Mouse (Mus musculus) gastrocnemius, postnatal 36 days (tissue): Measurements from ENCODE around the gene Zp3. TPM values are rescaled to one million over a fixed set of nuclear protein-coding genes. Genes with fewer than 3 reads are reported as not detected.

Source experiments
- DNase-seq, 2 experiments: peaks; one replicate each; pipeline ENCODE4 v3.0.0; 2022
- intact Hi-C: fragments of 180-260 bp; cut with DNase I; formaldehyde crosslinking; loops from one replicate; pipeline ENCODE4 v1.15.1; 2025
- total RNA-seq, 2 experiments: library from RNA; stranded (reverse); gene quantifications; 2 replicates each; pipeline ENCODE4 v1.2.3; 2021

The Zp3 gene
- total RNA-seq, 2 experiments from 2014 or later, result not detected

DNA sequence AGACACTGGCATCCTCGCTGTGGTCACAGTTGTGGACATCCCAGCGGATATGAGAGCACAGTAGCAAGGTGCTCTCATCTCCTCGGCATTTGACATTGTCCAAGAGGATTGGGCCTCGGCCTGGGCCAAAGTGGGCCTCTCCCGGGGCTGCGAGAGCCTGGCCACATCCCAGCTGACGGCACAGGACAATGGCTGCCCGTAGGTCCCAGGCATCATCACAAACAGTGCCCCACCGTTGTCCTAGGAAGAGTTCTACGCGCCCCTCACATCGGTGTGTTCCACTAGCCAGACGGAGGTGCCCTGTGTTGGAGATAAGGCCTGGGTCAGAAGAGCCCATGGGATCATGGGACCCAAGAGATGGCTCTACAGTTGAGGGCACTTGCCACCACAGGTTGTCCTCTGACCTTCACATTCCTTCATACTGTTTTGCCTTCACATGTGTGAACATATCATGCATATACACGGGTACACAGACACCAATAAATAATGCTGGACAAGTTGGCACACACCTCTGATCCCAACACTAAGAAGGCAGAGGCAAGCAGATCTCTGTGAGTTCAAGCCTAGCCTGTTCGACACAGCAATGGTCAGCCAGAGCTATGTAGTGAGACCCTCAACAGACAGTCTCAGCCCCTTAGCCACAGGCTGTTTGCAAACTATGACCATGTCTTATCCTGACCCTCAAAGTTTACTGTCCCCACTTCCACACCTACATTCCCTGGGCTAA is 18.8 kb upstream of the Zp3 start:
- no peak for DNase-seq
- intact Hi-C loops, result no loop called here

DNA sequence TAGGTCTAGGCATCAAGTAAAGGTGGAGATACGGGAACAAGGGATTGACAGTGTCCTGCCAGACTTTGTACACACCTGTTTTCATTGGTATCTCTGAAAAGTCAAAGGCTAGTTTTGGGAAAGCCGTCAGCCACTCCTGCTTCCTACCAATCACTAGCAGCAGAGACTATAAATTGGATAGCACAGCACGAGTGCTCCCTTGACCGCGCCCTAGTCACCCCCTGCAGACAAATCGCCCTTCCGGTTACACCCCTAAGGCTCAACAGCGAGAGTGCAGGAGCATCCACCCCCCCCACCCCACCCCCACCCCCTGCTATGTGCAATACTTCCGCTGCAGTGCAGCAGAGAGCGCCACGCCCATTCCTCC is 17.8 kb upstream of the Zp3 start:
- intact Hi-C loops, result loop anchor here (2.0 kb wide), 1 partner anchor 61 kb away; no protein-coding TSS in a partner anchor
- DNase-seq, result no peak

DNA sequence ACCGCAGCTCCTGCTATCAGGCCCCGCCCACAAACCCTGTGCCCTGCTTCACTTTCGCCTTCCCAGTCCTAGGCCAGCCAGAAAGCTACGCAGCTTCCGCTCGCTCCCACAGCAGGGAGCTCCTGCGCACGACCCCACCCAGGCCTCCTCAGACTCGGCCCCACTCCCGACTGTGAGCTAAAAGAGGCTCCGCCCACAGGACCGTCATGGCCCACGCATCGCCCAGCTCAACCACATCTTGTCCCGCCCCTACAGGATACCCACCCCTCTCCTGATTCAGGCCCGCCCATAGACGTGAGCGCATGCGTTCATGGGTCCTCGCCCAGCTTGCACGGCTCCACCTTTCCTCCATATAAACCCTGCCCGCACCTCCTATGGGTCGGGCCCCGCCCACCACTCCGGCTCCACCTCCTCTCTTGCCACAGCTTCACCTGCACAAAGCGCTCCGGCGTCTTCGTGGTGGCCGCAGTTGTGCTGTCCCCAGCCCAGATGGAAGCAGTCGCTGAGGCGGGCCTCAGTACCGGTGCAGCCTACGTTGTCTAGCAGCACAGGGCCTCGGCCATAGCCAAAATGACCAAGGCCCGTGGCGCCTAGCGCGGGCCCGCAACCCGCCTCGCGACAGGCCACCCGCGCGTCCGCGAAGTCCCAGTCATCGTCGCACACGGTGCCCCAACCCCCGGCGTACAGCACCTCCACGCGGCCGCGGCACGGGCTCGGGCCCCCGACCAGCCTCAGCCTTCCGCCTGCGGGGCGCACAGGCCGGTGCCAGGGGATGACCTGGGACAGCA is 17.2 kb upstream of the Zp3 start:
- intact Hi-C loops, result loop anchor here (2.0 kb wide), 1 partner anchor 62 kb away; no protein-coding TSS in a partner anchor
- peak; percentile 94 to 98 for DNase-seq

DNA sequence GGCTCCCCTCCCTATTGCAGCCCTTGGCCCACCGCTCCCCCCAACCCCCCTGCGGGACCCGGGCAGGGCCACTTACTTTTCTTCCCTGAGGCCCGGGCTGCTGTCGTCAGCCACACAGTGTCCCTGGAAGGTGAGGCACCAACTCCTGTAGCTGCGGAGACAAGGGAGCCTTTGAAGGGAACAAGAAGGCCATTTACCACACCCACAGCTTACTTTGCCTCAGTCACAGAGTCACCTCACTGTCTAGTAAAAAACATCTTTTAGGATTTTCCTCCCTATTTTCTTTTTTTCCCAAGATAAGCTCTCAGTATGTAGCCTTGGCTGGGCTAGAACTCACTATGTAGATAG is 16.6 kb upstream of the Zp3 start:
- intact Hi-C loops, result loop anchor here (2.0 kb wide), 1 partner anchor 62 kb away; no protein-coding TSS in a partner anchor
- DNase-seq, result no peak

DNA sequence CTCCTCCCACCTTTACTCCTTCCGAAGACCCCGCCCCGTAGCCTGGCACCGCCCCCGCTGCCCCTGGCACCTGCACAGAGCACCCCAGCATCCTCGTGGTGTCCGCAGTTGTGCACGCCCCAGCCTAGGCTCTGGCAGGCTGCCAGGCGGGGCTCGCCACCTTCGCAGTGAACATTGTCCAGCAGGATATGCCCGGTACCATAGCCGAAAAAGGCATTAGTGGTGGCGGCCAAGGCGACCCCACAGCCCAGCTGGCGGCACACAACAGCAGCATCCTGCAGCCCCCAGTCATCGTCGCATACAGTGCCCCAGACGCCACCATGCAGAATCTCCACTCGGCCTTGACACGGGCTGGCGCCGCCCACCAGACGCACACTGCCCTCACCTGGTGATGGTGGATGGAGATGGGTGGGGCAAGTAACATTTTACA is 14.4 kb upstream of the Zp3 start:
- DNase-seq, result no peak
- intact Hi-C loops, result no loop called here

DNA sequence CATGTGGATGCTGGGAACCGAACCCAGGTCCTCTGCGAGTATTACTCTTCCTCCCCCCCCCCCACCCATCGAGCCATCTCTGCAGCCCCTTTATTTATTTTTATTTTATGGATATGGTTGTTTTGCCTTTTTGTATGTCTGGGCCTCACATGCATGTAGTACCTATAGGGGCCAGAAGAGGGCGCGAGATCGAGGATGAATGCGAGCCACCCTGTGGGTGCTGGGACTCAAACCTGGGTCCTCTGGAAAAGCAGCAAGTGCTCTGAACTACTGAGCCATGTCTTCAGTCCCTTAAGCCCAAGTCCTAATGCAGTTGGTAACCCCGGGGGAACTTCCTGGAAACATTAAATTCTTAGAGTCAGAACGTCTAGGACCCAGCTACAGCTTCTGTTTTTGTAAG is 13.0 kb upstream of the Zp3 start:
- DNase-seq, result no peak
- intact Hi-C loops, result no loop called here

DNA sequence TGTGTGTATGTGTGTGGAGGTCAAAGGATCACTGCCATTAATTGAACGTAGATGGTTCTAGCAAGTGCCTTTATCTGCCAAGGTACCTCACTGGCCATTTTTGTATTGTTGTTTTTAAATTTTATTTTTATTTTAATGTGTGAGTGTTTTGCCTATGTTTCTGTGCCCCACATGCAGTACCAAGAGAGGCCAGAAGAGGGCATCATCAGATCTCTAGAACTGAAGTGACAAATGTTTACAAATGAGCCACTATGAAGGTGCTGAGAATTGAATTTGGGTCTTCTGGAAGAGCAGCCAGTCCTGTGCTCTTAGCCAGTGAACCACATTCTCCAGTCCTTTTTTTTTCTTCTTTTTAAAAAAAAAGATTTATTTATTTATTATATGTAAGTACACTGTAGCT is 11.1 kb upstream of the Zp3 start:
- intact Hi-C loops, result no loop called here
- peak in 1 of 2 experiments; percentile 25 for DNase-seq

DNA sequence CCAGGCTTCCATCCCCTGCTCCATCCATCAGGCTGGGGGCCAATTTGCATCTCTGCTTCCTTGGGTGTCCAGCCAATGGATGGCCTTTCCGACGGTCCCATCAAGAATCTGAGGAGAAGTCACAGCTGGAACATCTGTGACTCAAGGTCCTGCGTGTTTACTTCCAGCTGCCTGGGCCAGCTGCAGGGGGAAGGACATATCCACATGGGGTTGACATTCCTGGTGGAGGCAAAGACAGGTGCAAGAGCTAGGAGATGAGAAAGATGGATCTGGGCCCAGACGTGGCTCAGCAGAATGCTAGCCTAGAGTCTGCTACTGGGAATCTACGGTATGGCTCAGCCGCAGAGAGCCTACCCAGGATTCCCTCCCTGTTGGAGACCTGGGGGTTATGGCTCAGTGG is 9.7 kb upstream of the Zp3 start:
- intact Hi-C loops, result no loop called here
- no peak for DNase-seq

DNA sequence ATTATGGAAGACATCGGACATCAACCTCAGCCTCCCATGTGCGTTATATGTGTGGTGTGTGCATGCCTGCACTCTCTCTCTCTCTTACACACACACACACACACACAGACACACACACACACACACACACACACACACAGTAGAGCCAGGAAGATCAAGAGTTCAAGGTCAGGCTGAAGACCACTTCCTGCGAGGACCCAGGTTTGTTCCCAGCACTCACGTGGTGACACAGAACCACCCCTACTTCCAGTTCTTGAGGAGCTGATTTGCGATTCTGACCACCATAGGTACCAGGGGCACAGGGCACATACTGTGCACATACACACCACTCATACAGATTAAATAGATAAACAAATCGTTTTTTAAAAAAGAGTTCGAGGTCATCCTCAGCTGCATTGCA is 8.0 kb upstream of the Zp3 start:
- no peak for DNase-seq
- intact Hi-C loops, result no loop called here

DNA sequence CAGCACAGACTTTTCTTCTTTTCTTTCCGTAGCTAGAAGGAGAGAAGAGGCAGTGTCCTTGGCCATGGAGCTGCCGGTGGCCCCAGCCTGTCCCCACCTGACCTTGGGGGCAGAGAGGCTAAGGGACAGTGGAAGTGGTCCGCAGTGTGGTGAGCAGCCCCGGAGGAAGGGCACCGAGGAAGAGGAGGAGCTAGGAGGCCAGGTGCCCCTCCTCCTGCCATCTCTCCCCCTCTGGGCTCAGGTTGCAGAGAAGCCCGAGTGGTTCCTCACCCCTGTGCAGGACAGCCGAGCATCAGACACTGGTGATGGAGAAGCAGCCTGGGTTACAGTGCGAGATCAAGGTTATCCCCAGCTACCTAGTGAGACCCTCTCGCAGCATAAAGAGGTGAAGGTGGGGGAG is 5.5 kb upstream of the Zp3 start, which contains the start of gene Ssc4d:
Gene Ssc4d, minus strand, starts transcription at position 167 of the 400 bp plus-strand sequence.
- intact Hi-C loops, result no loop called here
- no peak for DNase-seq

DNA sequence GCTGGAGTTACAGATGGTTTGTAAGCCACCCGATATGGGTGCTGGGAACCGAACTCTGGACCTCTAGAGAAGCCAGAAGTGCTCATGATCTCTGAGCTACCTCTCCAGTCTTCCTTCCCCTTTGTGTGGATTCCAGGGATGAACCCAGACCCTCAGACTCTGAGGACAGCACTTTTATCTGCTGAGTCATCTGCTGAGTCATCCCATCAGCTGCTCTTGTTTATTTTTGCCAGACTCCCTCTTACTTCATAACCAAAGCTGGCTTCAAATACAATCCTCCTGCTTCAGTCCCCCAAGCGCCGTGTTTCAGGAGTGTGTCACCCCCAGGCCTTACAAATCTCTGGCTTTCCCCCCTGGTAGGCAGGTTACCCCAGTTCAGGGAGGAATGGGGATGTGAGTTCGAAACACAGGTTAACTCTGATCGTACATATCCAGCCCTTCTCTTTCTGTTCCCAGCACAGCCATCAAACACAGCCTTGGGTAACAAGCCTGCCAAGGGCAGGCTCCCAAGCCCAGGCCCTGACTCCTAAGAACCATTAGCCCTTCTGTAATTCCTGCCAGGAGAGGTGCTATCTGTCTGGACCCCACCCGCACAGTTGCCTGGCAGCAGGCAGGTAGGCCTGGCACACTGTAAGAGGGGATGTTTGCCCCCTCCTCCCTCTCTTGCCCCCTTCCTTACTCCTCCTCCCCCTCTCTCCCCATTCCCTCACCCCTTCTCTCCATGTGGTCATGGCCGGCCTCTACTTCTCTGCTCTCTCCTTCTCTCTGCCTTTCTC is 3.8 kb upstream of the Zp3 start:
- no peak for DNase-seq
- intact Hi-C loops, result no loop called here

DNA sequence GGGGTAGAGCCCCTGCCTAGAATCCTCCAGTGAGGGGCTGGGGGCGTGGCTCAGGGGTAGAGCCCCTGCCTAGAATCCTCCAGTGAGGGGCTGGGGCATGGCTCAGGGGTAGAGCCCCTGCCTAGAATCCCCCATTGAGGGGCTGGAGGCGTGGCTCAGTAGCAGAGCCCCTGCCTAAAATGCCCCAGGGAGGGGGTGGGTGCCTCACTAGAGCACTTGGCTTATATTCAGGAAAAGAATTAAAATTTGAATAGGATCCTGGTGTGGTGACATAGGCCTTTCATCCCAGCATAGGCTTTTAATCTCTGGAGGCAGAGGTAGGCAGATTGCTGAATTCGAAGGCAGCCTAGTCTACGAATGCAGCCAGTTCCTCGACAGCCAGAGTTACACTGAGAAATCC is 518 bp upstream of the Zp3 start:
- DNase-seq, result no peak
- intact Hi-C loops, result no loop called here

DNA sequence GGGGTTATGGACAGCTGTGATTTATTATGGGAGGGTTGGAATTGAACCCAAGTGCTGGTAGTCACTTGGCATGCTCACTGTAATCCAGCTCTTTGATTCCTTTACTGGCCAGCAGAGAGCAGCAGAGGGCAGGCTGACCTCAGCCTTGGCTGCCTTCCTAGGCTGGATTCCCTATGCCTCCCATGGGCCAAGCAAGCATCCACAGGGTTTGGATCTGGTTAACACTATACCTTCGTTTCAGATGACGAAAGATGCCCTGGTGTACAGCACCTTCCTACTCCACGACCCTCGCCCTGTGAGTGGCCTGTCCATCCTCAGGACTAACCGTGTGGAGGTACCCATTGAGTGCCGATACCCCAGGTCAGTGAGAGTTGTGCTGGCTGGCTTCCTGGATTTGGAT is 2.5 kb downstream of the Zp3 start:
- DNase-seq, result peak; percentile 53 to 75
- intact Hi-C loops, result loop anchor here (5.0 kb wide), 2 partner anchors 40 to 60 kb away; no protein-coding TSS in a partner anchor

DNA sequence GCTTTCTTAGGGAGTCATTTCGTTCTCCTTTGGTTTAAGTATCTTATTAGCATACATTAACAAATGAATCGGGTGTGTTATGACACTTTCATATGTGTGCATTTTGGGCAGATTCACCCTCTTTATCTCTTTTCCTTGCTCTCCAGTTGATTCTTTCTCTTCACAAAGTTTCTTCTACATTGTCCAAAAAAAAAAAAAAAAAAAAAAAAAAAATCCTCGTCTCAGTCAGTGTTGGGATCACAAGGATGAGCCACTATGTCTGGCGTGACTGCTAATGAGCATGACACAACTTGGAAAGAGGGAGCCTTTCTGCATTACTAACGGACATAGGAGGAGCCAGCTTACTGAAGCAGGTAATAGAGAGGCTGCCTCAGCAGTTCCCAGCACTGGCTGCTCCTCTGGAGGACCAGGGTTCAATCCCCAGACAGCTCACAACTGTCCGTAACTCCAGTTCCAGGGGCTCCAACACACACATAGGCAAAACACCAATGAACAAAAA is 4.7 kb downstream of the Zp3 start:
- DNase-seq, result no peak
- intact Hi-C loops, result loop anchor here (5.0 kb wide), 2 partner anchors 38 to 58 kb away; no protein-coding TSS in a partner anchor

DNA sequence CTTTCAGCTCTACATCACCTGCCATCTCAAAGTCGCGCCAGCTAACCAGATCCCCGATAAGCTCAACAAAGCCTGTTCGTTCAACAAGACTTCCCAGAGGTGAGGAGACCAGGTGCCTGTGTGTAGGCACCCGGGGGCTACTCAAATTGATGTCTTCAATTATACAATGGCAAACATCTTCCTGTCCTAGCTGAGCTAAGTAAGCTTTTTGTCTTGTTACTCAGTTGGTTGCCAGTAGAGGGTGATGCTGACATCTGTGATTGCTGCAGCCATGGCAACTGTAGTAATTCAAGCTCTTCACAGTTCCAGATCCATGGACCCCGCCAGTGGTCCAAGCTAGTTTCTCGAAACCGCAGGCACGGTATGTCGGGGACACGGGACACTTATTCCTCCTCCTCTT is 7.3 kb downstream of the Zp3 start:
- intact Hi-C loops, result no loop called here
- no peak for DNase-seq

DNA sequence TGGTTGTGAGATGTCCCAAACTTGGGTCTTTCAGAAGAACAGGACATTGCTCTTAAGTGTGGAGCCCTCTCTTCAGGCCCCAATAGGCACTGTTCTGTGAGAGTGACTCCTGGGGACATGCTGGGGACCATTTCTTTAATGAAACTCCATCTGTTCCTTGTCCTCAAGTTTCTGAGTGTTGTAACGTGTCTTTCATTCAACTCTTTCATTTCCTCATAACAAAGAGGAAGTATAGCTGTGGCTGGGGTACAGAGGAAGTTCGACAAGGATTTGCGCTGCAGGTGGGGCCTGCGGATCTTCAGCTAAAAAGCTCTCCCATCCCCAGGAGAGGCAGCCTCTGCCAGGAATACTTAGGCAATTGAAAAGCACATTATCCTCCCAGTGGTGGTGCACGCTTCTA is 10.7 kb downstream of the Zp3 start:
- intact Hi-C loops, result no loop called here
- no peak for DNase-seq

DNA sequence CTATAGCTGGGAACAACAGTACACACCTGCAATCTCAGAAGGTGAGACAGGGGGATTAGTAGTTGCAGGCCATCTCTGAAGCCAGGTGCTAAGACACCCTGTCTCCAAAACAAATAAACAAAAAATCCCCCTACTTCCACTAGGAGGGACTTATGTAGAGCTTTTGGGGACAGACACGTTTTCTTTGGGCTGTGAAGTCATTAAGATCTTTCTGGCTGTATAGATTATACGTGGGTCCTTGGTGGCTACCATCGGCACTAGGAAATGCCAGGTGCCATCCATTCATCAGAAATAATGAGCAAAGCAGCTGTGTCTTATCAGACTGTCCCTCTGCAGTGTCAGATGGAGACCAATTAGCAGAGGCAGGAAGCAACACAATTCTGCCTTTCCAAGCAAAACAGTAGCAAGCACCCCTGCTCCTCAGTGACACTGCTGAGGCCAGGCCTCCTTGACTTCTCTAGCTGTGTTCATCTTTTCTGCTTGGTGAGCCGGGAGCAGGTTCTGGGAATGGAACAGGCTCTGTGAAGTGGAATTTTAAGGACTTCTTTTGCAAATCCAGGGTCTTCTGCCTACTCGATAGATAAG is 13.6 kb downstream of the Zp3 start:
- intact Hi-C loops, result no loop called here

DNA sequence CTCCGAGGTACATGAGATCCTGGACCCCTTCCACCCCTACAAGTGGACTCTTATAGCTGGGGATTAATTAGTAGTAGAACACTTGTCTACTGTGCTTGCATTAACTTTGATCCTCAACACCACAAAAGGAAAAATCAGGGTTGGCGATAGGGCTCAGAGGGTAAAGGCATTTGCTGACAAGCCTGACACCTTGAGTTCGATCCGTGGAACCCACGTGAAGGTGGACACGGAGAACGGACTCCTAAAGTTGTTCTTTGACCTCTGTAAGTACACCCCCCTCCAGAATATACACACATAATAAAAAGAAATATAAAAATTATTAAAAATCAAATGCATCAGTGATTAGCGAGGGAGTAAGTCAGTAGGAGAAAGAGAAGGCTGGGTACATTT is 14.4 kb downstream of the Zp3 start:
- intact Hi-C loops, result no loop called here
- DNase-seq, result no peak

More for the DNA sequence above, 13.6 kb downstream of the Zp3 start:
- DNase-seq, result no peak

DNA sequence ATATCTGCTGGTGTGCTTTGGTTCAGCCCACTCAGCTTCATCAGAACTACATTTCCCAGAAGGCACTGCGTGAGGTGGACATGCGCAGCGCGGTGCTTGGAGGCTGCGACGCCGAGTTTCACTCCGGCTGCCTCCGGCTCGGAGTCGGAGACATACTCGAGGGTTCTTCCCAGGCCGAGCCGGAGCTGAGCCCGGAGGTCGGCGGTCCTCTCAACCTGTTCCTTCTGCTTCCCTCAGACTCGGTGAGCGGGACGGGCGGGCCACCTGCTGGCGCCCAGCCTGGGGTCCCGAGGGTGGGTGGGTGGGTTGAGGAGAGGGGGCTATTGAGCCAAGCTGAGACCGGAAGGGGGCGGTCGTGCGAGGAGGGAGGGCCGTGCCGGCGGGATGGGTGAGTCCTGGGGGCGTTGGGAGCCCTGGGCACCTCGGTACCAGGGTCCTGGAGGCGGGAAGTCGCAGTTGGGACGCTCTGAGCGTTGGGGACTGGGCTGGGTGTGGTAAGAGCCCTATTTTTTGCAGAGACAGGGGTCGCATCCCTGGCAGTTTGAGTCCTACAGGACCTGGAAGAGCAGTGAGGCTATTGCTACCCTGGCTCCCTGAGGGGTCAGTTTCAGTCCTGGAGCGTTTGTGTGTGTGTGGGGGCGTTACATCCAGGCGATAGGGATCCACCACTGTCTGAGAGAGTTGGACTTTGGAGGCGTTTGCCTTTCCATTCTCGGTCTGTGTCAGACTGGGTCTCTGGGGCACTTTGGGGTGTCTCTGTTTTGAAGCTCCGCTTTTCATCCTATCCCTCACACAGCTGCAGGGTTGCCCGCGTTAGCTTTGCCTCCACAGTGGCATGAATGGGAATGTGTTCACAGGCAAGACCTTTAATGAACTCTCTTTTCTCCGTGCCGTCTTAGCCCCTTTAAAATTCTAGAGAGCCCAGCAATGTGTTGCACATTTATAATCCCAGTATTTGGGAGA is 15.1 kb downstream of the Zp3 start, which contains the start of gene Dtx2:
Gene Dtx2, plus strand, starts transcription at position 76 of the 963 bp plus-strand sequence.
- peak; percentile 81 to 84 for DNase-seq
- intact Hi-C loops, result no loop called here
